Mouse (Mus musculus) urinary bladder, adult 2 months (tissue): Measurements from ENCODE around the gene Nppc. TPM values are rescaled to one million over a fixed set of nuclear protein-coding genes. Genes with fewer than 3 reads are reported as not detected.
A peak's percentile ranks its signal among the peaks of the same experiment; 100 is the strongest.

ENCODE experiments used
- DNase-seq: peaks from one replicate; pipeline ENCODE4 v3.0.0; 2022; ENCODE audit warnings: low spot score
- polyA plus RNA-seq: library from polyadenylated mRNA; depleted of rRNA; stranded (reverse); fragments of >200 nt; gene quantifications from 2 replicates; pipeline ENCODE4 v1.2.3, GENCODE M21; 2012; rRNA removed

Nppc gene
- polyA plus RNA-seq, result 0.10 and 0.22 TPM in 2 replicates

DNA sequence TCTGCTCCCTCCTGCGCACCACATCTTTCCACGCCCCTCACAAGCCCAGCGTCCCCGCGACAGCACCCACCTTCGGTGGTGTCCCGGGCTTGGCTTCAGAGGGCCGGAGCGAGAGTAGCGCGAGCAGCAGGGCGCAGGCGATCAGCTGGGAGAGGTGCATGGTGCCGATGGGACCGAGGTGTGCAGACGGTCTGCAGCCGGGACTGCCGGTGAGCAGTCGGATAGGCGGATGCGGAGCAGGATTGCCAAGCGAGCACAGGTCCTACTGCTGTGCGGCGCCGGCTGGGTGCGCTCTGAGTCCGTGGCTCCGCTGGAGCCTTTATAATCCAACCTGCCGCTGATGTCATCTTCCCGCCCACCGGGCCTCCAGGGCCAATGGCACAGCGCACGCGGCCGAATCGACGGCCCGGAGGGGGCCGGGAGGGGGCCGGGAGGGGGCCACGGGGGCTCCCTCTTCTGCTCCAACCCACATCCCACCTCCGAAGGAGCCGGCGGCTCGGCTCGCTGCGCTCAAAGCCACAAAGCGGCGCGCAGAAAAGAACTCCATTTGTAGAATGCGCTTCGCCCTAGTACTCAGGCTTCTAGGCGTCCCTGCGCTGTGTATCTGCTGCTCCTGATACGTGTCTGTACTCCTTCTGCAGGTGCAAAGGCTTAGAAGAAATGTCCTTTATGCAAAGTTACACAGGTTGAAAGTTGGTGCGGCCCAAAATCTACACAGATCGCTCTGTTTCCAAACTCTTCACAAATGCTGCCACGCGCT lies at the start of gene Nppc:
Gene Nppc (minus strand): TSS at position 293 of the 760 bp plus-strand sequence.
- peak; percentile 54 for DNase-seq

DNA sequence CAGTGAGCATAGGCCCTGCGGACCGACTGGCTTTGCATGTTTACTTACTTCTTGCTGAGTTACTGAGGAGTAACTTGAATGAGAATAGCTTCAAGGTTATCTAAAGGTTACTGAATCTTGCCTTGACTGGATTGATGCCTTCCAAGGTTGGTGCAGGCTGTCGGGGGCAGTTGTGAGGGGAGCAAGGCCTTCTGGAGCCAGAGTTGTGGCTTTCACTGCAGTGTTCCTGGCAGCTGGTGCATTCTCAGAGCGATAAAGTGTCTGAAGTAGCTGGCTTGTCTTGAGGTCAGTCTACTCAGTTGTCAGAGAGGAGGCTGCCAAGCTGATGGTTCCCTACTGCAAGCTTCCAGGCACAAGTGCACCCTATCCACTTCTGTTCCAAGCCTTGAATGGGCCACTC lies 49.0 kb upstream of the Nppc start:
- no peak for DNase-seq

DNA sequence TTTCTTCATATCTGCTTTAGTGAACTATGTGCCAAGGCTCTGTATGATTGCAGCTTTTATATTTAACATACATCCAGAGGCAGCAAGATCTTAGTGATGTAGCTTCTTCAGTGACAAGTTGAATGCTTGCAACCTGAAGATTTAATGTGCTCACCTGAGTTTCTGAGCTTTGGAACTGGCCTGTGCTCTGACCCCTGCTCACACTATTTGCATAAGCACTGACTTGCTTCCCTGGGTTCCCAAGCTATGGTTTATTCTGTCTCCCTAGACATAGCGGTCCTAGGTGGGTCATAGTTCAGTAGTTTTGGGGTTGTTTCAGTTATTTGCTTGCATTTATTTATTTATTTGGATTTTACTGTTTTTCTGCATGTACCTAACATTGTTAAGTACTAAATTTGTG lies 47.8 kb upstream of the Nppc start:
- no peak for DNase-seq

GRCm38 (mm10) chr1:86713054-86713453 lies 42.7 kb upstream of the Nppc start:
- DNase-seq, result no peak

- no peak for DNase-seq
These were observed 41.7 kb upstream of the Nppc start for GRCm38 (mm10) chr1:86712045-86712444.

DNA sequence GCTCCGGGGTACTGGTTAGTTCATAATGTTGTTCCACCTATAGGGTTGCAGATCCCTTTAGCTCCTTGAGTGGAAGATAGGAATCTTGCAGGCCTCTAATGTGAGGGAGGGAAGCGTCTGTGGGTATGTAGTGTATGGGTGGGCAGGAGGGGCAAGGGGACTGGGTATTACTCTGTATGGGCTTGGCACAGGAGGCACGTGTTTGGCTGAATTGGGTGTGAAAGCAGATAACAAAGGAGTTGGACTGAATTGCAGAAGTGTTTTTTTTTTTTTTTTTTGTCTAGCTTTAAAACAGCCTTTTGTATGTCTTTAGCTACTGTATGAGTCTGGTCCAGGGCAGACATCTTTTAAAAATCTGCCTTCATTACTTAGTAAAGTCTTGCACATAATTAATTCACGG lies 39.2 kb upstream of the Nppc start:
- DNase-seq, result no peak

DNA sequence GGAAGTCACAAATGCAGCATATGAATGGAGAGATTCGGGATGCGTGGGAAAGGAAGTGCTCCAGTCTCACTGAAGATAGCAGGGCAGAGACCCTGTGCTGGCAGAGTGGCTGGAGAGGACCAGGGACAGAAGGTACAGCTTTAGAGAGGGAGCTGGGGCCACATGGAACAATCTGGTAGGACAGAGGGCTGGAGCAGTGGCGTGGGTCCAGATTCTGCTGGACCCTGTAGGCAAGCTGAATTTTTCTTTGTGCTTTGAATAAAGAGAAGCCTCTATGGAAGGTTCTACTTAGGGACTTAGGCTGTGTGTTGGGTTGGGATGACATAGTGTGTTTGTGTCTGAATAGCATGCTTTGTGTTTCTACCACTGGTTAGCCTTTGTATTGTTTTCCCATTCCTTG lies 35.1 kb upstream of the Nppc start:
- DNase-seq, result no peak

DNA sequence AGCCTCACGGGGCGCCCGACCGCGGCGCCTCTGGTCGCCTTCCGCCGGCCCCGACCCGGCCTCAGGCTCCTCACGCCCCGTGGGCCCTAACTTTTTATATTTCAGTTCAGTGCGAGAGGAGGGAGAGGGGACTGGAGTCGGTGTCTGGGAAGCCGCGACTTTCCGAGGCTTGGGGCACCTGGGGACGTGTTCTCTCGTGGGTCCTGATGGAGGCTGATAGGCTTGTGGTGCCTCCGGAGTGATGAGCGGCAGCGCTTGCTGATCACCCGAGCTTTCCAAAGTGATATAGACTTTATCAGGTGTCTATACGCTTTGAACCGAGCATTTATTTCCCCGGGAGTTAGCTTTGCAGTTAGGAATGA lies 33.6 kb upstream of the Nppc start:
- no peak for DNase-seq

- peak; percentile 75 for DNase-seq
These were observed 33.1 kb upstream of the Nppc start, which contains the start of gene Dis3l2 for GRCm38 (mm10) chr1:86703300-86703964. Dis3l2 (plus strand) TSS chr1:86703808.

DNA sequence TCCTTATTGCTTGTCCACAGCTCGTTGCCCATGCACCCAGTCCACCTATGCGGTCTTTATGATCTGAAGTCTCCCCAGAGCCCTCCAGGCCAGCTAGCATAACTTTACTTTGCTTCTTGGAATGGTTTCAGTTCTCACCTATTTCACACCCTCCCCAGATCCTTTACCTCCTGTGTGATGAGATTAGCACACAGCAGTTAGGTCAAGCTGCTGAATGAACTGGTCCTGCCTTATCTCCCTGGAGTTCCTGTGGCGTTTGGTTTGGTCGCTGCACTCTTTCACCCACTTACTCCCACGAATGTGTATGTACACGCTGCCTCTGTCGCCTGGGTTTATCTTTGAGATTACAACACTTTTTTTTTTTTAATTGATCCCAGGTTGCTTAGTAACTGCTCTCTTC lies 30.0 kb upstream of the Nppc start:
- no peak for DNase-seq

DNA sequence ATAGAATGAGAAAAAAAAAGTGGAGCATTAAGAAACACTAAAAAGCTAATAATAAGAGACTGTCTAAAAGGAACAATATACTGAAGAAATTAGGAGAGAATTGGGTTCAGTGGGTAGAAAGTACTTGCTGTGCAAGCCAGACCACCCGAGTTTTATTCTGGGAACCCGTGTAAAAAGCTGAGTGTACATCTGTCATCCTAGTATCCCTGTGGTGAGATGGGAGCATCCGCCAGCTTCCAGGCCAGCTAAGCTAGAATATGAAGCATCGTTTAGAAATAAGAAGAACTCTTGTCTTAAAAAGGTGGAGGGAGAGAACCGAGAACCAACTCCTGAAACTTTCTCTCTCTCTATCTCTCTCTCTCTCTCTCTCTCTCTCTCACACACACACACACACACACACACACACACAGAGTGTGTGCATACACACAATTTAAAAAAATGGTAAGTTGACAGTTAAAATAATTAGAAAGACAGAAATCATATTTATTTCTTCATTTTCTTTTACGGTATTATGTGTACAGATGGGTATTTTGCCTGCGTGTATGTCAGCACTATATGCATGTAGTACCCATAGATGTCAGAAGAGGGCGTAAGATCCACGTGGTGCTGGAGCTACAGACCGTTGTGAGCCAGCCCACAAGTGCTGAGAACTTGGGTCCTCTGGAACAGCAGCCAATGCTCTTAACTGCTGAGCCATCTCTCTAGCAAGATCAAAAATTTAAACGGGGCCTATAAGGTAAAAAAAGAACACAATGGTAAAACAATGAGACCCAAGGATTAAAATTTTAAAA lies 29.2 kb upstream of the Nppc start:
- DNase-seq, result no peak

- no peak for DNase-seq
These were observed 28.4 kb upstream of the Nppc start for GRCm38 (mm10) chr1:86698721-86699120.

- no peak for DNase-seq
These were observed 26.6 kb upstream of the Nppc start for GRCm38 (mm10) chr1:86696948-86697347.

DNA sequence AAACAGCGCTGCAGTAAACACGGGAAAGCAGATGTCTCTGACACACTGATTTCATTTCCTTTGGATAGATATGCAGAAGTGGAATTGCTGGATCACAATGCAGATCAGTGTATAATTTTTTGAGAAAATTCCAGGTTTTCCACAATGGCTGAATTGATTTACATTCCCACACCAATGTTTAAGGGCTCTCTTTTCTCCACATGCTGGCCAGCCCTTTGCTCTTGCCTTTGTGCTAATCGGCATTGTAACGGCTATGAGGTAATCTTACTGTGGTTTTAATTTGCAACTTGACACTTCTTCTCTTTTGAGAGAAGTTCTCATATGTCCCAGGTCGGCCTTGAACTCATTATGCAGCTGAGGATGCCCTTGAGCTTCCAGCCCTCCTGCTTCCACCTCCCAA lies 20.7 kb upstream of the Nppc start:
- no peak for DNase-seq

- no peak for DNase-seq
These were observed 16.9 kb upstream of the Nppc start for GRCm38 (mm10) chr1:86687236-86687635.

GRCm38 (mm10) chr1:86678667-86679066 lies 8.3 kb upstream of the Nppc start:
- DNase-seq, result no peak

DNA sequence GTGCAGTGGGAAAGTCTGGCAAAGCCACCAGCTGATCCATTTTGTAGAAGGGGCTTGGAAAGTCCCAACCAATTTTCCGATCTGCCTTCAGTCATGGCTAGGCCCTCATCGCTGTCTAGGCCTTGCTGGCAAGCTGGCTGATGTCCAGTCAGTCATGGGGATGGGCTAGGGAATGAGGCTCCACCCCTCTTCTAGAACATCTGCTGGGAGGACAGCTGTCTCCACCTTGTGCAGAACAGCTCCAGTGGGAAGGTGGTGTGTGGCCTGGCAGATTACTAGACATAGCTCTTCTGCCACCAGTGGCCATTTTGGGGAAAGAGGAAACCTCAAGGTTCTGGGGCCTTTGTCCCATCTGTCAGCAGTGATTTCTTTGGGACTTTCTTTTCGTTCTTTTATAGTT lies 7.3 kb upstream of the Nppc start:
- no peak for DNase-seq

DNA sequence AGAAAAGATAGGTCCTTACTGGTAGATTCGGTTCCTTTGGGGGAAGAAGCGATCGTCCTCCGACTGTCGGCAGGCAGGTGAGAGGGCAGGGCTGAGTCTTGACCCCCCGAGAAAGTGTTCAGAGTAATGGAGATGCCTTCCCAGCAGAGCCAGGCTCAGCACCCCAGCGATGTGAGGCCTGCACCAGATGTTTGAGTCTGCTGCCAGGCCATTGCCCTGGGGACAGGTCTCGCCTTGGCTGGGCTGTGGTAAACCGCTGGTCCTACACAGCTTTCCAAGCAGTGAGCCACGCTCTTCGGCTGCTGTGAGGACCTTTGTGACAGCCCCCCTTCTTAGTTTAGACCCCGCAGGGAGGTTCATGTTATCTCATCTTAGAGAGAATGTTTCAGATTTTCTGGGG lies 4.8 kb upstream of the Nppc start:
- DNase-seq, result no peak

- DNase-seq, result no peak
These were observed 4.0 kb upstream of the Nppc start for GRCm38 (mm10) chr1:86674385-86674784.

DNA sequence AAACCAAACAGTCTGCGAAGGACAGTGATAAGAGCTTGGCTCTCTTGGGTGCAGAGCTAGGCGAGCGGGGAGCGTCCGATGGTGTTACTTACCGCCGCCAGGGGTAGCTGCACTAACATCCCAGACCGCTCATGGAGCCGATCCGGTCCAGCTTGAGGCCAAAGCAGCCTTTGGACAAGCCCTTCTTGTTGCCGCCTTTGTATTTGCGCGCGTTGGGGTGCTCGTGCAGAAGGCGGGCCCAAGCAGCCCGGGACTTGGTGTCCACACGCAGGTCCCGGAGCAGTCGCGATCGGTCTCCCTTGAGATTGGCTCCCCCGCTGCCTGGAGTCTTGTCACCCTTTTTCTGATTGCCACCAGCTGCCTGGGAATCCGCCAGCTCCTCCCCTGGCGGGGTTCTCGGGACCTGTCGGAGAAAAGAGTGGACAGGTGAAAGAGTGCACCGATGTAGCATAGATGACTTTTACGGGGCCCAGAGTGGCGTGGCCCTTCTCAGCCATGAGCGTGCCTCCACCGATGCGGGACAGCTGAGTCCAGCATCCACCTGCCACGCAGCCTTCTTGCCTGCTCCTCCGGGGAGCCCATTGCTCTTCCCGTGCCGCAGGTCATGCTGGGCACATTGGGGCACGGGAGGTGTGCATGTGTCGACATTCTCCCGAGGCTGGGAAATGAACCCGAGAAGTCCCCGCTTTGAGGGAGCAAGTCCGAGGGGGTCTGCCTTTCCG lies 658 bp downstream of the Nppc start:
- peak; percentile 55 for DNase-seq

GRCm38 (mm10) chr1:86665091-86665490 lies 5.3 kb downstream of the Nppc start:
- DNase-seq, result no peak

DNA sequence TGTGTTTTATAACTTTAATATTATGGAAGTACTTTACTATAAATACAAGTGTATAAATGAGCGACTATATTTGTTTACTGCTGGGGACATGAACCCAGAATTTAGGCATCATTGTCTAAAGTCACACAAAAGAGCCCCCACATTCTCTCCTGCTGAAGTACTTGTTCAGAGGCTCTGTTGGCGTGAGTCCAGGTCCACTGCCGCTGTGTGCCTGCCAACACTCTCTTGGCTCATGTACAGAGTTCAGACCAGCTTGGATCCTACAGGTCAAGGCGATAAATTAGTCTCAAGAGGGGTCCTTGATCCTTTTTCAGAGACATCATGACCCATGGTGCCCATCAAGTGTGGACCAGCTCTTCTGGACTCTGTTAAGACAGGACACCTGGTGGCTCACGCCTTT lies 13.3 kb downstream of the Nppc start:
- DNase-seq, result no peak
